Mouse (Mus musculus): ENCODE results near the gene Papolb.

GRCm38 (mm10) chr5:142545014-142545795, 15.3 kb upstream of the Papolb start:
- TF ChIP-seq CTCF (IDR thresholded peaks at IDR 0.05; ENCODE audit: low read depth) (no peak), EP300 (IDR thresholded peaks at IDR 0.05; ENCODE audit: low read depth) (no peak)

Measured in liver, embryonic 14.5 days (tissue).